Comparison of ENCODE assay signal across 29 mouse cellular contexts in genomic region chr19:5275736-5276135, GRCm38 (mm10). TPM values are rescaled to one million over a fixed set of nuclear protein-coding genes. Genes with fewer than 3 reads are reported as not detected.
DNase-seq lines count a peak whose midpoint lies in the region; ATAC-seq lines count a peak whose summit lies in the region.
"Had no signal": no experiment of that assay in that cellular context is flagged by ENCODE, and none has a peak within 500 bp of the region (broad histone marks: within the 10 kb centered on the region; RNA-seq: fewer than 3 reads in every experiment).

No protein-coding gene starts in this region.

- intact Hi-C loops in heart, postnatal 10 days (cut with DNase I) = loop anchor here (2.0 kb wide), 2 partner anchors 19 to 79 kb away; partner anchors contain the start of gene Sf3b2

- H3K36me3 ChIP-seq in heart, embryonic 10.5 days = peaks cover 66% of the 10 kb centered on the region
- peaks cover 34% of the 10 kb centered on the region for H3K36me3 ChIP-seq in midbrain, embryonic 11.5 days (ENCODE audit: control insufficient read depth, insufficient read depth, low read length)
- peaks cover 33% of the 10 kb centered on the region for H3K36me3 ChIP-seq in midbrain, embryonic 16.5 days (ENCODE audit: control insufficient read depth, insufficient read depth, low read length)
- peaks cover 31% of the 10 kb centered on the region for H3K36me3 ChIP-seq in intestine, embryonic 15.5 days

- no peak for ATAC-seq in midbrain, embryonic 11.5 days (ENCODE audit: low FRiP score)
- ATAC-seq in midbrain, embryonic 16.5 days = no peak
- ATAC-seq in intestine, embryonic 15.5 days = no peak
- ATAC-seq: activated CD4-positive, CD25-positive, alpha-beta regulatory T cell, adult 4 months; CD4-positive, CD25-positive, alpha-beta regulatory T cell, adult 4 months; Patski had no signal

- H3K9ac ChIP-seq in midbrain, embryonic 11.5 days (ENCODE audit: low read length) = no peak overlapping the region
- no peak overlapping the region for H3K9ac ChIP-seq in midbrain, embryonic 16.5 days (ENCODE audit: low read depth, low read length)
- H3K9ac ChIP-seq in intestine, embryonic 15.5 days = no peak overlapping the region

- no peaks in the 10 kb centered on the region for H3K27me3 ChIP-seq in heart, embryonic 10.5 days (ENCODE audit: insufficient read depth, poor library complexity, severe bottlenecking)
- no peaks in the 10 kb centered on the region for H3K27me3 ChIP-seq in midbrain, embryonic 11.5 days (ENCODE audit: control insufficient read depth, insufficient read depth, low read length)
- H3K27me3 ChIP-seq in midbrain, embryonic 16.5 days (ENCODE audit: control insufficient read depth, insufficient read depth, low read depth, low read length) = no peaks in the 10 kb centered on the region
- no peaks in the 10 kb centered on the region for H3K27me3 ChIP-seq in intestine, embryonic 15.5 days (replicated peaks)
- H3K27me3 ChIP-seq: CH12.LX, Patski had no signal

- no peak overlapping the region for H3K27ac ChIP-seq in heart, embryonic 10.5 days
- no peak overlapping the region for H3K27ac ChIP-seq in midbrain, embryonic 11.5 days (ENCODE audit: low read depth, low read length)
- no peak overlapping the region for H3K27ac ChIP-seq in midbrain, embryonic 16.5 days (ENCODE audit: low read length)
- H3K27ac ChIP-seq in intestine, embryonic 15.5 days = no peak overlapping the region

- no peak overlapping the region for H3K4me3 ChIP-seq in heart, embryonic 10.5 days
- H3K4me3 ChIP-seq in midbrain, embryonic 11.5 days (ENCODE audit: low read depth, low read length) = no peak overlapping the region
- no peak overlapping the region for H3K4me3 ChIP-seq in midbrain, embryonic 16.5 days (ENCODE audit: low read depth, low read length)
- H3K4me3 ChIP-seq in intestine, embryonic 15.5 days (replicated peaks) = no peak overlapping the region

- no peaks in the 10 kb centered on the region for H3K9me3 ChIP-seq in heart, embryonic 10.5 days
- H3K9me3 ChIP-seq in midbrain, embryonic 11.5 days (ENCODE audit: control insufficient read depth, low read length) = no peaks in the 10 kb centered on the region
- H3K9me3 ChIP-seq in midbrain, embryonic 16.5 days (replicated peaks; ENCODE audit: control insufficient read depth, low read length, poor library complexity, severe bottlenecking) = no peaks in the 10 kb centered on the region
- H3K9me3 ChIP-seq in intestine, embryonic 15.5 days = no peaks in the 10 kb centered on the region
- H3K9me3 ChIP-seq: G1E had no signal

- peak; percentile 55 for DNase-seq in heart, adult 11 months
- no peak for DNase-seq in heart, adult 8-10 months (ENCODE audit: low spot score)
- DNase-seq in heart, embryonic 10.5 days (ENCODE audit: low spot score) = peak; percentile 43
- DNase-seq in heart, postnatal 10 days = no peak
- peak; percentile 75 for DNase-seq in midbrain, embryonic 11.5 days (ENCODE audit: low spot score, missing footprints)
- DNase-seq in CD4-positive helper T cell, adult 2 months (ENCODE audit: low read depth, low spot score) = peak; percentile 12
- DNase-seq: adrenal gland, adult 2 months; adrenal gland, adult 8-10 months; adrenal gland, postnatal 10 days; adrenal gland, postnatal 14 days; adrenal gland, postnatal 25 days; adrenal gland, postnatal 36 days; B cell, adult 2 months; cerebellum, adult 11 months; cerebellum, adult 11-12 months; cerebellum, adult 18-20 months had no signal

- H3K4me2 ChIP-seq in midbrain, embryonic 11.5 days = no peak overlapping the region
- no peak overlapping the region for H3K4me2 ChIP-seq in midbrain, embryonic 16.5 days (ENCODE audit: low read length)
- H3K4me2 ChIP-seq in intestine, embryonic 15.5 days (replicated peaks) = no peak overlapping the region

- 93% methylated on average over 5 of the region's 5 CpGs for WGBS in heart, embryonic 10.5 days
- 95% methylated on average over 5 of the region's 5 CpGs for WGBS in midbrain, embryonic 11.5 days
- WGBS in midbrain, embryonic 16.5 days = 96% methylated on average over 5 of the region's 5 CpGs
- WGBS in intestine, embryonic 15.5 days = 87% methylated on average over 5 of the region's 5 CpGs

- H3K4me1 ChIP-seq in heart, embryonic 10.5 days = peaks cover 26% of the 10 kb centered on the region
- H3K4me1 ChIP-seq in midbrain, embryonic 11.5 days (ENCODE audit: control insufficient read depth, insufficient read depth, low read length) = peaks cover 12% of the 10 kb centered on the region
- H3K4me1 ChIP-seq in midbrain, embryonic 16.5 days (ENCODE audit: control insufficient read depth, insufficient read depth, low read length) = peaks cover 16% of the 10 kb centered on the region
- H3K4me1 ChIP-seq in intestine, embryonic 15.5 days (replicated peaks) = peaks cover 20% of the 10 kb centered on the region; the same call in 1 of the 2 replicates

RNA-seq across cellular contexts. Expression of gene Pacs1, which starts 2.8 kb away (rescaled TPM):
- total RNA-seq in heart, adult 8-10 months (2022) = 10 to 100 TPM; 18.6 to 21.9 (median 20.8) TPM
- polyA plus RNA-seq in heart, embryonic 10.5 days (2016; fragmentation: Nextera tagmentation; extraction: Ambion mirVana) = 23.1 and 23.4 TPM in 2 replicates
- total RNA-seq in heart, postnatal 10 days (2021) = 10 to 100 TPM; 24.5 to 27.8 TPM
- 24.8 and 26.1 TPM in 2 replicates for polyA plus RNA-seq in midbrain, embryonic 11.5 days (2014; fragmentation: Nextera tagmentation; extraction: Ambion mirVana)
- polyA plus RNA-seq in midbrain, embryonic 16.5 days (2015; fragmentation: Nextera tagmentation; extraction: Ambion mirVana) = 50.7 and 52.2 TPM in 2 replicates
- 15.6 and 15.8 TPM in 2 replicates for polyA plus RNA-seq in intestine, embryonic 15.5 days (2015; fragmentation: Nextera tagmentation; extraction: Ambion mirVana)

RNA-seq across cellular contexts. Expression of gene Sf3b2, which starts 19.5 kb away (rescaled TPM):
- 100 to 1,000 TPM; 108 to 125 (median 119) TPM for total RNA-seq in heart, adult 8-10 months (2022)
- 261 and 313 TPM in 2 replicates for polyA plus RNA-seq in heart, embryonic 10.5 days (2016; fragmentation: Nextera tagmentation; extraction: Ambion mirVana)
- total RNA-seq in heart, postnatal 10 days (2021) = 100 to 1,000 TPM; 129 to 136 TPM
- 377 and 399 TPM in 2 replicates for polyA plus RNA-seq in midbrain, embryonic 11.5 days (2014; fragmentation: Nextera tagmentation; extraction: Ambion mirVana)
- polyA plus RNA-seq in midbrain, embryonic 16.5 days (2015; fragmentation: Nextera tagmentation; extraction: Ambion mirVana) = 326 and 331 TPM in 2 replicates
- 282 and 289 TPM in 2 replicates for polyA plus RNA-seq in intestine, embryonic 15.5 days (2015; fragmentation: Nextera tagmentation; extraction: Ambion mirVana)

RNA-seq across cellular contexts. Expression of gene Gal3st3, which starts 22.4 kb away (rescaled TPM):
- total RNA-seq in heart, adult 8-10 months (2022) = 10 to 100 TPM; 22.3 to 32.9 (median 25.1) TPM
- polyA plus RNA-seq in heart, embryonic 10.5 days (2016; fragmentation: Nextera tagmentation; extraction: Ambion mirVana) = 2.8 and 4.5 TPM in 2 replicates
- 10 to 100 TPM in 1 of 2 experiments, 1 to 10 TPM in 1; 9.4 to 14.6 TPM for total RNA-seq in heart, postnatal 10 days (2021)
- polyA plus RNA-seq in midbrain, embryonic 11.5 days (2014; fragmentation: Nextera tagmentation; extraction: Ambion mirVana) = 15.6 TPM in 2 replicates
- 41.6 and 49.4 TPM in 2 replicates for polyA plus RNA-seq in midbrain, embryonic 16.5 days (2015; fragmentation: Nextera tagmentation; extraction: Ambion mirVana)
- 2.1 and 2.4 TPM in 2 replicates for polyA plus RNA-seq in intestine, embryonic 15.5 days (2015; fragmentation: Nextera tagmentation; extraction: Ambion mirVana)
- total RNA-seq: adrenal gland, postnatal 25 days; adrenal gland, postnatal 36 days; CH12.LX; MEL had no signal
- polyA plus RNA-seq: C2C12, G1E, Patski had no signal

RNA-seq across cellular contexts. Expression of gene Catsper1, which starts 59.8 kb away (rescaled TPM):
- not detected for total RNA-seq in heart, adult 8-10 months (2022)
- polyA plus RNA-seq in heart, embryonic 10.5 days (2016; fragmentation: Nextera tagmentation; extraction: Ambion mirVana) = not detected in 2 replicates
- not detected for total RNA-seq in heart, postnatal 10 days (2021)
- polyA plus RNA-seq in midbrain, embryonic 11.5 days (2014; fragmentation: Nextera tagmentation; extraction: Ambion mirVana) = not detected in 2 replicates
- not detected in 2 replicates for polyA plus RNA-seq in midbrain, embryonic 16.5 days (2015; fragmentation: Nextera tagmentation; extraction: Ambion mirVana)
- not detected in 2 replicates for polyA plus RNA-seq in intestine, embryonic 15.5 days (2015; fragmentation: Nextera tagmentation; extraction: Ambion mirVana)
- total RNA-seq: adrenal gland, adult 18-20 months; adrenal gland, adult 2 months; adrenal gland, adult 8-10 months; adrenal gland, postnatal 10 days; adrenal gland, postnatal 14 days; adrenal gland, postnatal 25 days; adrenal gland, postnatal 36 days; adrenal gland, postnatal 4 days; CH12.LX; ES-E14; G1E; MEL had no signal
- polyA plus RNA-seq: activated CD4-positive, CD25-positive, alpha-beta regulatory T cell, adult 4 months; adrenal gland, adult 2 months; brain, embryonic 14.5 days; C2C12; CD4-positive, CD25-positive, alpha-beta regulatory T cell, adult 4 months; G1E; Patski had no signal

Comparison
In these comparisons a context has a peak if more than half of its experiments do, and no peak if none do; other contexts are left out.
1. DNase-seq: peak in heart, adult 11 months (single experiment), heart, embryonic 10.5 days (single experiment), midbrain, embryonic 11.5 days (single experiment) and CD4-positive helper T cell, adult 2 months (single experiment); none in heart, adult 8-10 months (single experiment) and heart, postnatal 10 days (0 of 2).